Mouse (Mus musculus): Measurements from ENCODE around the gene 1810062G17Rik.

GRCm38 (mm10) chr3:36452502-36452901 lies 23.2 kb upstream of the 1810062G17Rik start:
- no peak for TF ChIP-seq CTCF (conservative IDR thresholded peaks at IDR 0.05; ENCODE audit: low read length)
- no peak for TF ChIP-seq NANOG (IDR thresholded peaks at IDR 0.05; ENCODE audit: borderline replicate concordance, low read length)
- no peak for TF ChIP-seq POU5F1 (IDR thresholded peaks at IDR 0.05; ENCODE audit: borderline replicate concordance, low read length)

Measured in E14TG2a.4 (cell line).